Mouse (Mus musculus): ENCODE results near the gene Atf5.

GRCm38 (mm10) chr7:44861429-44861816, 45.0 kb upstream of the Atf5 start:
- TF ChIP-seq CTCF (IDR thresholded peaks at IDR 0.05; ENCODE audit: low read depth, low read length) = no peak
- no peak for TF ChIP-seq POLR2A (IDR thresholded peaks at IDR 0.05; ENCODE audit: borderline replicate concordance, low read depth, low read length)

All from bone marrow macrophage, adult 2 months (primary cell).